Mouse (Mus musculus): ENCODE measurements around the gene Usp50. TPM values are rescaled to one million over a fixed set of nuclear protein-coding genes. Genes with fewer than 3 reads are reported as not detected.

The Usp50 gene
- polyA plus RNA-seq, 1 experiment from 2014 or later = 2.9 TPM

GRCm38 (mm10) chr2:126730502-126730901 lies 52.8 kb downstream of the Usp50 start:
- H3K36me3 ChIP-seq (ENCODE audit: insufficient read depth, low read length) = peaks cover 42% of the 10 kb centered on the region
- H3K4me2 ChIP-seq (ENCODE audit: low read length) = no peak overlapping the region
- H3K27me3 ChIP-seq (ENCODE audit: insufficient read depth, low read length) = no peaks in the 10 kb centered on the region
- DNase-seq (ENCODE audit: low spot score) = no peak
- no peak overlapping the region for H3K9ac ChIP-seq (ENCODE audit: low read depth, low read length)
- no peaks in the 10 kb centered on the region for H3K9me3 ChIP-seq (replicated peaks; ENCODE audit: low read length)
- no peak for TF ChIP-seq CTCF (IDR thresholded peaks at IDR 0.05; ENCODE audit: low read depth)
- 89% methylated on average over 2 of the region's 2 CpGs for WGBS
- no peak overlapping the region for H3K4me3 ChIP-seq (replicated peaks; ENCODE audit: low read depth, low read length)
- H3K27ac ChIP-seq = no peak overlapping the region
- no peak for ATAC-seq (replicated peaks; ENCODE audit: low FRiP score, low read depth)
- H3K4me1 ChIP-seq (replicated peaks; ENCODE audit: insufficient read depth, low read length) = no peaks in the 10 kb centered on the region

DNA sequence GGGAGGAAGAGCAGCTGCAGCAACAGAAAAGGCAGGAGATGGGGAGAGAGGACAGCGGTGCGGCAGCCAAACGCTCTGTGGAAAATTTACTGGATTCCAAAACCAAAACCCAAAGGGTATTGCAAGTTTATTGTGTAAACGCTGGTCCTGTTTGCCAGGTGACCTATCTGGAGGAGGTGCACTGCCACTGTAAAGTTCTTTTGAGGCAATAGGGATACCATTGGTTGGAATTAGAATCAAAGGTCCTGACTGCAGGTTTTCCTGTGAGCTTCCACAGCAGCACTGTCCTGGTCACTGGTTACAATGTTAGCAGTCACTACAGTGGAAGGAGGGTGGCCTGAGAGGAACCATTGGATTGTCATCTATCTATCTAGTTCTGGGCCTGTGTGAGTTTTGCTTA lies 54.1 kb downstream of the Usp50 start:
- Histone ChIP-seq H3K9ac (ENCODE audit: low read depth, low read length) (no peak overlapping the region), H3K27me3 (ENCODE audit: insufficient read depth, low read length) (no peaks in the 10 kb centered on the region), H3K4me2 (ENCODE audit: low read length) (no peak overlapping the region), H3K27ac (no peak overlapping the region), H3K4me1 (replicated peaks; ENCODE audit: insufficient read depth, low read length) (no peaks in the 10 kb centered on the region), H3K4me3 (replicated peaks; ENCODE audit: low read depth, low read length) (no peak overlapping the region), H3K9me3 (replicated peaks; ENCODE audit: low read length) (no peaks in the 10 kb centered on the region), H3K36me3 (ENCODE audit: insufficient read depth, low read length) (peaks cover 38% of the 10 kb centered on the region)
- no peak for TF ChIP-seq CTCF (IDR thresholded peaks at IDR 0.05; ENCODE audit: low read depth)
- no peak for ATAC-seq (replicated peaks; ENCODE audit: low FRiP score, low read depth)
- WGBS = 98% methylated on average over 4 of the region's 4 CpGs
- DNase-seq (ENCODE audit: low spot score) = no peak

DNA sequence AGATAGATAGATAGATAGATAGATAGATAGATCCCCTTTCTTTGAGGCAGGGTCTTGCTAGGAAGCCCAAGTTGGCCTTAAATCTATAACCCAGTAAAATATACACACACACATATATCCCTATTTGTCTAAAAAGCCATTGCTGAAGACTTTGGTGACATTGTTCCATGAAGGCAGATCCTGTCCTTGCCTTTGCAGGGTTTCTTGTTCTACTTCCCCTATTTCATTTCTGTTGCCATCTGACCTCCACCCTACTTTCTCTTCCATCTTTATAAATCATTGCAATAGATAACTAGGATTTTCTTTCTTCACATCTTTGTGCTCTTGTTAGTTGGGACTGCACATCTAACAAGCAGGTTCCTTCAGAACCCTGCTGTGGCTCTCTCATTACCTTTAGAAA lies 70.3 kb downstream of the Usp50 start:
- no peak for TF ChIP-seq CTCF (IDR thresholded peaks at IDR 0.05; ENCODE audit: low read depth)
- H3K4me2 ChIP-seq (ENCODE audit: low read length) = no peak overlapping the region

DNA sequence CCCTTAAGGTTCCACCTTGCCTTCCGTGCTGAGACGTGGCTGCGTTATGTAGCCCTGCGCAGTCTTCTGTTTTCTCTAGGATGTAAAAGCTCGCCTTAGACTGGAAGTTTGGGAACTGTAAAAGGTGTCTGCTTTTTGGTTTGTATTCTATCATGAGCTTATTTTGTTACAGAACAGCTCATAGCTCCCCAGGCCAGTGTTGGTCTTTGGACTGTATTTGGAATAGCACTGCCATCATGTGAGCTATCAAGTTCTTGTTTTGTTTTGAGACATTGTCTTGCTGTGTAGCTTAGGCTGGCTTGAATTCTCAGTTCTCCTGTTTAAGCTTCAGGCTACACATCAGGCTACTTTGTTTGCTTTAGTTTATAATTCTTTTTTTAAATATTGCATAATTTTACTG lies 70.7 kb downstream of the Usp50 start:
- WGBS = 97% methylated on average over 5 of the region's 5 CpGs
- no peaks in the 10 kb centered on the region for H3K27me3 ChIP-seq (ENCODE audit: insufficient read depth, low read length)

More for the DNA sequence above, 70.3 kb downstream of the Usp50 start:
- Histone ChIP-seq H3K36me3 (ENCODE audit: insufficient read depth, low read length) (no peaks in the 10 kb centered on the region), H3K27me3 (ENCODE audit: insufficient read depth, low read length) (no peaks in the 10 kb centered on the region), H3K4me3 (replicated peaks; ENCODE audit: low read depth, low read length) (no peak overlapping the region), H3K9ac (ENCODE audit: low read depth, low read length) (no peak overlapping the region), H3K4me1 (replicated peaks; ENCODE audit: insufficient read depth, low read length) (0 out of 2 replicates have a peak, but pooled peaks cover 7% of the 10 kb centered on the region), H3K9me3 (replicated peaks; ENCODE audit: low read length) (no peaks in the 10 kb centered on the region), H3K27ac (no peak overlapping the region)
- DNase-seq (ENCODE audit: low spot score) (no peak), ATAC-seq (replicated peaks; ENCODE audit: low FRiP score, low read depth) (no peak)

DNA sequence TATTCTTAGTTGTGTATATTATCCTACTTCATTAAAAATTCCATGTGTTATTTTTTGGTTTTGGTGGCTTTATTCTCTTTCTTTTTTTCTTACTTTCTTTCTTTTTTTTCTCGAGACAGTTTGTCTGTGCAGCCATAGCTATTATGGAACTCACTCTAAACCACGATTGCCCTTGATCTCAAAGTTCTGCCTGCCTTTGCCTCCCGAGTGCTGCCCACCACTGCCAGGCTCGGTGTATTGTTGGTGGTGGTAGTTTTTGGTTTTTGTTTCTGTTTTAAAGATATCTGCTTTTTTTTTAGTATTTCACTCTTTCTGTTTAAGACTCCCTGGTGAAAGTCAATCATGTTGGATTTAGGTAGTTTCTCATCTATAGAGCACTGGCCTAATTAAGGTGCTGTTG lies 74.9 kb downstream of the Usp50 start:
- TF ChIP-seq CTCF (IDR thresholded peaks at IDR 0.05; ENCODE audit: low read depth) = no peak
- Histone ChIP-seq H3K4me2 (ENCODE audit: low read length) (peak overlapping the region; percentile 76), H3K27me3 (ENCODE audit: insufficient read depth, low read length) (no peaks in the 10 kb centered on the region; the same call in 1 of the 2 replicates), H3K4me3 (replicated peaks; ENCODE audit: low read depth, low read length) (peak overlapping the region; percentile 86), H3K9ac (ENCODE audit: low read depth, low read length) (no peak overlapping the region), H3K9me3 (replicated peaks; ENCODE audit: low read length) (no peaks in the 10 kb centered on the region), H3K36me3 (ENCODE audit: insufficient read depth, low read length) (no peaks in the 10 kb centered on the region), H3K27ac (no peak overlapping the region), H3K4me1 (replicated peaks; ENCODE audit: insufficient read depth, low read length) (0 out of 2 replicates have a peak, but pooled peaks cover 8% of the 10 kb centered on the region)
- WGBS = 78% methylated on average over 4 of the region's 4 CpGs
- DNase-seq (ENCODE audit: low spot score) (no peak), ATAC-seq (replicated peaks; ENCODE audit: low FRiP score, low read depth) (no peak)

More for the DNA sequence above, 70.7 kb downstream of the Usp50 start:
- Histone ChIP-seq H3K4me3 (replicated peaks; ENCODE audit: low read depth, low read length) (no peak overlapping the region), H3K27ac (no peak overlapping the region), H3K4me1 (replicated peaks; ENCODE audit: insufficient read depth, low read length) (0 out of 2 replicates have a peak, but pooled peaks cover 8% of the 10 kb centered on the region), H3K36me3 (ENCODE audit: insufficient read depth, low read length) (no peaks in the 10 kb centered on the region), H3K9ac (ENCODE audit: low read depth, low read length) (no peak overlapping the region), H3K4me2 (ENCODE audit: low read length) (no peak overlapping the region), H3K9me3 (replicated peaks; ENCODE audit: low read length) (no peaks in the 10 kb centered on the region)
- ATAC-seq (replicated peaks; ENCODE audit: low FRiP score, low read depth) = no peak
- DNase-seq (ENCODE audit: low spot score) = no peak
- TF ChIP-seq CTCF (IDR thresholded peaks at IDR 0.05; ENCODE audit: low read depth) = no peak

- no peaks in the 10 kb centered on the region for H3K36me3 ChIP-seq (ENCODE audit: insufficient read depth, low read length)
- H3K9me3 ChIP-seq (replicated peaks; ENCODE audit: low read length) = no peaks in the 10 kb centered on the region
- peak overlapping the region; percentile 86 for H3K27ac ChIP-seq
- 0 out of 2 replicates have a peak, but pooled peaks cover 8% of the 10 kb centered on the region for H3K4me1 ChIP-seq (replicated peaks; ENCODE audit: insufficient read depth, low read length)
- peak overlapping the region; percentile 79 for H3K9ac ChIP-seq (ENCODE audit: low read depth, low read length)
- DNase-seq (ENCODE audit: low spot score) (no peak), ATAC-seq (replicated peaks; ENCODE audit: low FRiP score, low read depth) (peak; percentile 88)
- no peak for TF ChIP-seq CTCF (IDR thresholded peaks at IDR 0.05; ENCODE audit: low read depth)
- peak overlapping the region; percentile 76 for H3K4me2 ChIP-seq (ENCODE audit: low read length)
- peak overlapping the region; percentile 86 for H3K4me3 ChIP-seq (replicated peaks; ENCODE audit: low read depth, low read length)
- under 1% methylated on average over 23 of the region's 23 CpGs for WGBS
- no peaks in the 10 kb centered on the region; the same call in 1 of the 2 replicates for H3K27me3 ChIP-seq (ENCODE audit: insufficient read depth, low read length)
These were observed 75.9 kb downstream of the Usp50 start for GRCm38 (mm10) chr2:126707438-126707779.

Data from kidney, postnatal 0 days (tissue).